Mouse (Mus musculus): ENCODE measurements at regions not wholly inside any gene's neighbourhood (a gene's known extent, or its start where the extent isn't known, plus 50 kb on each side); places are given as distances from the start of the nearest gene placed in this dataset.
A peak's percentile ranks its signal among the peaks of the same experiment; 100 is the strongest.
"Not testable (repeated sequence)": the region's sequence is repeated elsewhere in the genome, so short reads cannot be mapped to it uniquely, and the experiment has no call there.

DNA sequence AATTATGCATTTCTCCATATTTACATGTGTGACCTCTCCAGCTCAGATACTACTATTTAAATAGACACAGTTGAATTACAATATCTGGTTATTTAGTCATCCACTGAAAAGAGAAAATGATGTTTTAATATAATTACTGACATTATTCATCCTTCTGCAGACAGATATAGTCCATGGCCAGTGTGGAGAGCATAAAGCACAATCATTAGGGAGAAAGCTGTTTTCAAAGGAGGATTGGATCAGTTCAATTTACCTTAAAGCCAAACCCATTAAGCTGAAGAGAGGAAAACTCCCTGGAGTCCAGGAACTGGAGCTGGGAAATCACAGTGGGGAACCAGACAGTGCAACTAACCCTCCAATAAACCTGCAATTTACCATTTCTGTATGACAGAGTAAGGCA is 339.8 kb upstream of the Rgs17 start:
- H3K4me2 ChIP-seq (ENCODE audit: low read depth, low read length): no peak overlapping the region
- no peak overlapping the region for H3K9ac ChIP-seq (replicated peaks; ENCODE audit: low read depth, low read length)
- no peaks in the 10 kb centered on the region for H3K4me1 ChIP-seq (ENCODE audit: control insufficient read depth, insufficient read depth, low read length)
- peak; percentile 50 for ATAC-seq (ENCODE audit: low read depth)
- H3K9me3 ChIP-seq (ENCODE audit: control insufficient read depth, low read length): no peaks in the 10 kb centered on the region
- H3K27me3 ChIP-seq (ENCODE audit: control insufficient read depth, insufficient read depth, low read length): no peaks in the 10 kb centered on the region
- no peaks in the 10 kb centered on the region for H3K36me3 ChIP-seq (ENCODE audit: control insufficient read depth, insufficient read depth, low read length)
- H3K27ac ChIP-seq (ENCODE audit: low read depth, low read length): no peak overlapping the region
- no peak overlapping the region for H3K4me3 ChIP-seq (ENCODE audit: low read depth, low read length)

DNA sequence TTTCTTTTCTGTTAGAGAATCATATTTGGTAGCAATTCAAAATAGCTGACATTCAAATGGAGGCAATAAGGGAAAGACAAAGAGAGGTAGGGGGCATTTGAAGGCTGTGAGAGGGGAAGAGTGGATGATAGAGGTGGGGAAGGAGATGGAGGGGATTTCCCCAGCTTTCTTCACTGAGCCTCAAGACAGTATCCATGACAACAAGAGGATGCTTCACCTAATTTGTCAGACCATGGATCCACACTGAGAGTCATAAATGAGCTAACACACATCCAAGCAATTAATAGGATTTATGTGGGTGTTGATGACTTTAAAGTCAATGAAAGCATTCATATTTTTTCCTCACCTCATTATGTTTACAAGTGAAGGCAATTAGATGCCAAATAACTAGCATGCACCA is 343.5 kb upstream of the Rgs17 start:
- H3K9me3 ChIP-seq (ENCODE audit: control insufficient read depth, low read length): no peaks in the 10 kb centered on the region
- no peak overlapping the region for H3K4me3 ChIP-seq (ENCODE audit: low read depth, low read length)
- H3K36me3 ChIP-seq (ENCODE audit: control insufficient read depth, insufficient read depth, low read length): no peaks in the 10 kb centered on the region
- no peak overlapping the region for H3K9ac ChIP-seq (replicated peaks; ENCODE audit: low read depth, low read length)
- no peak overlapping the region for H3K27ac ChIP-seq (ENCODE audit: low read depth, low read length)
- no peaks in the 10 kb centered on the region for H3K4me1 ChIP-seq (ENCODE audit: control insufficient read depth, insufficient read depth, low read length)
- no peaks in the 10 kb centered on the region for H3K27me3 ChIP-seq (ENCODE audit: control insufficient read depth, insufficient read depth, low read length)
- H3K4me2 ChIP-seq (ENCODE audit: low read depth, low read length): no peak overlapping the region
- ATAC-seq (ENCODE audit: low read depth): peak; percentile 75; the same call in 1 of the 2 replicates

DNA sequence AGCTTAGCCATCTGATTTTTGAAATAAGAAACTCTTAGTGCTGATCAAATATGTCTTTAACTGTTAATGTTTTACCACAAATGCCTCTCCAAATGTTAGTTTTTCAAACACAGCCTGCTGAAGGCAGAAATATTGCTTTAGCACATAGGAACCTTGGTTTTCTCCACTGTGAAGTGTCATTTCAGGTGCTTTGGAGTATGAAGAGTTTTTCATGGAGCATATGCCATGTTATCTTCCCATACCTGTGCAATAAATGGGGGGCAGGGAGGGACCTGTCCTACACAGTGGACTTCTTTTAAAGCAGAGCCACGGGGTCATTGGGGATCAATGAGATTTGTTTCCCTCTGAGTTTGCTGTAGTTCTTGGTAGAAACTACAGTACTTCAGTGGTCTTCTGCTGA is 369.2 kb upstream of the Rgs17 start:
- Histone ChIP-seq H3K9me3 (ENCODE audit: control insufficient read depth, low read length) (no peaks in the 10 kb centered on the region), H3K27me3 (ENCODE audit: control insufficient read depth, insufficient read depth, low read length) (no peaks in the 10 kb centered on the region), H3K4me1 (ENCODE audit: control insufficient read depth, insufficient read depth, low read length) (no peaks in the 10 kb centered on the region), H3K9ac (replicated peaks; ENCODE audit: low read depth, low read length) (no peak overlapping the region), H3K27ac (ENCODE audit: low read depth, low read length) (no peak overlapping the region), H3K4me3 (ENCODE audit: low read depth, low read length) (no peak overlapping the region), H3K4me2 (ENCODE audit: low read depth, low read length) (no peak overlapping the region), H3K36me3 (ENCODE audit: control insufficient read depth, insufficient read depth, low read length) (no peaks in the 10 kb centered on the region)
- 85% methylated on average over 1 of the region's 1 CpGs for WGBS
- ATAC-seq (ENCODE audit: low read depth): no peak

DNA sequence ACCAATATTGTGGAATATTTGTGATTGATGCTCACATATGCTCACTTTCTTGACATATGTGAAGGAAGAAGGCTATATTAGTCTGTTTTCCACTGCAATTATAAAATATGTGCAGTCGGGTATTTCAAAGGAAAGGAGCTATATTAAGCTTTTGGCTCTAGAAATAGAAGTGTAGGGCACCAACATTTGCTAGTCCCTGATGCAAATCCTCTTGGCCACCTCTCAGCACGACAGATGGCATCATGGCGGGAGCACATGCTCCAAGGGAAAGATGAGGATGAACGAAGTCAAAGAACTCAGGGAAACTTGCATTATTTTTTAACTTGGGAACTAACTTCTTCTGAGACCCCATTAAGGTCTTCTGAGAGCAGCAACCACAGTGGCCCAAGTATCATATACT is 374.4 kb upstream of the Rgs17 start:
- Histone ChIP-seq H3K27ac (ENCODE audit: low read depth, low read length) (no peak overlapping the region), H3K27me3 (ENCODE audit: control insufficient read depth, insufficient read depth, low read length) (no peaks in the 10 kb centered on the region), H3K9ac (replicated peaks; ENCODE audit: low read depth, low read length) (no peak overlapping the region), H3K4me1 (ENCODE audit: control insufficient read depth, insufficient read depth, low read length) (no peaks in the 10 kb centered on the region), H3K4me3 (ENCODE audit: low read depth, low read length) (no peak overlapping the region), H3K36me3 (ENCODE audit: control insufficient read depth, insufficient read depth, low read length) (no peaks in the 10 kb centered on the region), H3K4me2 (ENCODE audit: low read depth, low read length) (no peak overlapping the region), H3K9me3 (ENCODE audit: control insufficient read depth, low read length) (no peaks in the 10 kb centered on the region)
- 92% methylated on average over 4 of the region's 4 CpGs for WGBS
- no peak for ATAC-seq (ENCODE audit: low read depth)

DNA sequence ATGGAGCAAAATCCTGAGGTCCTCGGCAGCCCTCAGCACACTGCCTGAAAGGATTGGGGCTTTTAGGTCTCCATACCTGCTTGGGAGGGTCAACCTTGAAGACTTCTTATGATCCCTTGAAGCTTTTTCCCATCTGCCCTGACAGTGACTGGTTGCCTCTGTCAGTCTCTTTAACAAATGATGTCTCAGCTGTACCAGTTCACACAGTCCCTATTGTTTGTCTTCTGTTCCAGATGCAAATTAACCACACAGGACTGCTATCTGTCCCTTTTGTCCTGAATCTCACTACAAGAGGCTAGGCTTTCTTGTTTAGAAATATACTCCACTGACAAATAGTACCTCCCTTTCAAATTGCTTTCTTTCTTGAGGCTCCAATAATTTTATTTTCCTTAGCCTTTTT is 375.6 kb upstream of the Rgs17 start:
- Histone ChIP-seq H3K4me2 (ENCODE audit: low read depth, low read length) (no peak overlapping the region), H3K27me3 (ENCODE audit: control insufficient read depth, insufficient read depth, low read length) (no peaks in the 10 kb centered on the region)
- whole genome bisulfite sequencing: 51% methylated on average over 1 of the region's 1 CpGs

DNA sequence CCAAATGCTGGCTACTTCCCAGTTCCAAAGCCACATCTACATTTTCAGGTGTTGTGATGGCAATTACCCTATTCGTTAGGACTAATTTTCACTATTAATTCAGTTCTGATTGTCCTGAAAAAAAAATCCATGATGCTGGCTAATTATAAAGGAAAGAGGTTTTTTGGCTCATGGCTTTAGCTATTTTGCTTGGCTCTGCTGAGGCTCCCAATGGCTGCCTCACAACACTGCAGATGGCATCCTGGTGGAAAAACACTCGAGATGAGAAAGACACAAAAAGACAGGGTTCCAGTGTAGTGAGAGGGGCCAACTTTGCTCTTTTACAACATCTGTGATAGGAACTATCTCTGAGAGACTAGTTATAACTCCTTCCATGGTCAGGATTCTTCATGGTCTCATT is 376.5 kb upstream of the Rgs17 start:
- Histone ChIP-seq H3K4me1 (ENCODE audit: control insufficient read depth, insufficient read depth, low read length) (no peaks in the 10 kb centered on the region), H3K4me3 (ENCODE audit: low read depth, low read length) (no peak overlapping the region), H3K9me3 (ENCODE audit: control insufficient read depth, low read length) (no peaks in the 10 kb centered on the region), H3K36me3 (ENCODE audit: control insufficient read depth, insufficient read depth, low read length) (no peaks in the 10 kb centered on the region), H3K4me2 (ENCODE audit: low read depth, low read length) (no peak overlapping the region), H3K9ac (replicated peaks; ENCODE audit: low read depth, low read length) (no peak overlapping the region), H3K27ac (ENCODE audit: low read depth, low read length) (no peak overlapping the region), H3K27me3 (ENCODE audit: control insufficient read depth, insufficient read depth, low read length) (no peaks in the 10 kb centered on the region)
- 78% methylated on average over 2 of the region's 2 CpGs for WGBS
- ATAC-seq (ENCODE audit: low read depth): no peak

More for the DNA sequence above, 375.6 kb upstream of the Rgs17 start:
- H3K4me1 ChIP-seq (ENCODE audit: control insufficient read depth, insufficient read depth, low read length): no peaks in the 10 kb centered on the region
- no peak overlapping the region for H3K4me3 ChIP-seq (ENCODE audit: low read depth, low read length)
- no peak overlapping the region for H3K27ac ChIP-seq (ENCODE audit: low read depth, low read length)
- H3K9me3 ChIP-seq (ENCODE audit: control insufficient read depth, low read length): no peaks in the 10 kb centered on the region
- H3K36me3 ChIP-seq (ENCODE audit: control insufficient read depth, insufficient read depth, low read length): no peaks in the 10 kb centered on the region
- no peak overlapping the region for H3K9ac ChIP-seq (replicated peaks; ENCODE audit: low read depth, low read length)
- no peak for ATAC-seq (ENCODE audit: low read depth)

DNA sequence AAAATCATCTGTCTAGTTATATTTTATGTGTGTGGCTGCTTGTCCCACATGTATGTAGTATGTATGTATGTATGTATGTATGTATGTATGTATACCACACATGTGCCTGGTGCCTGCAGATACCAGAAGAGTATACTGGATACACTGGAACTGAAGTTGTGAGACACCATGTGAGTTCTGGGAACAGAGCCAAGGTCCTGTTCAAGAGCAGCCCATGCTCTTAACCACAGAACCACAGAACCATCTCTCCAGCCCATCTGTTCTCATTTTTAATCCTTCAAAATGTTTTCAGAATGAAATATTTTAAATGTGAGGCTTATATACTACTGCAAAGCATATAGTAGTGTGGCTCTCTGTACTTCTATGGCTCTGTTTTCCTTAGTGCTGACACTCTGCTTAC is 379.3 kb upstream of the Rgs17 start:
- Histone ChIP-seq H3K36me3 (ENCODE audit: control insufficient read depth, insufficient read depth, low read length) (no peaks in the 10 kb centered on the region), H3K27ac (ENCODE audit: low read depth, low read length) (no peak overlapping the region), H3K4me1 (ENCODE audit: control insufficient read depth, insufficient read depth, low read length) (no peaks in the 10 kb centered on the region), H3K9me3 (ENCODE audit: control insufficient read depth, low read length) (no peaks in the 10 kb centered on the region), H3K4me3 (ENCODE audit: low read depth, low read length) (no peak overlapping the region), H3K4me2 (ENCODE audit: low read depth, low read length) (no peak overlapping the region), H3K9ac (replicated peaks; ENCODE audit: low read depth, low read length) (no peak overlapping the region), H3K27me3 (ENCODE audit: control insufficient read depth, insufficient read depth, low read length) (no peaks in the 10 kb centered on the region)
- no peak for ATAC-seq (ENCODE audit: low read depth)

DNA sequence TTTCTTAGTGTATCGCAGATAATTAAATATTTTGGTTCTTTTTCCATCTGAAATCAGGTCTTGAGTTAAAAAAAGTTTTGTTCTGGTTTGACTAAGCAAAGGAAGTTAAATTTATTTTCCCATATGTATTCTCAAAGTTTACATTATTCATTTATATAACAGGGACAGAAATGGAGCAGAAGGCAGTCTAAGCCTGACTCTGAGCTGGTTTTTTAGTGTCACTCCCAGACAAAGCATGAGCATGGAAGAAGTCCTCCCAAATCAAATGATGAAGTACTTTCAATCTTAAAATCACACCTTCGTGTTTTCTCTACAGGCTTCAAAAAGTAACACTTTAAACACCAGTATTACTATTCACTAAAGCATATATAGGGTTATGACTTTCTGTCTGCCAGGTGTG is 387.2 kb upstream of the Rgs17 start:
- H3K27me3 ChIP-seq (ENCODE audit: control insufficient read depth, insufficient read depth, low read length): no peaks in the 10 kb centered on the region
- H3K9me3 ChIP-seq (ENCODE audit: control insufficient read depth, low read length): no peaks in the 10 kb centered on the region
- no peak overlapping the region for H3K4me3 ChIP-seq (ENCODE audit: low read depth, low read length)
- no peak for ATAC-seq (ENCODE audit: low read depth)
- H3K27ac ChIP-seq (ENCODE audit: low read depth, low read length): no peak overlapping the region
- 88% methylated on average over 2 of the region's 2 CpGs for WGBS
- no peaks in the 10 kb centered on the region for H3K36me3 ChIP-seq (ENCODE audit: control insufficient read depth, insufficient read depth, low read length)
- no peaks in the 10 kb centered on the region for H3K4me1 ChIP-seq (ENCODE audit: control insufficient read depth, insufficient read depth, low read length)
- no peak overlapping the region for H3K4me2 ChIP-seq (ENCODE audit: low read depth, low read length)
- no peak overlapping the region for H3K9ac ChIP-seq (replicated peaks; ENCODE audit: low read depth, low read length)

DNA sequence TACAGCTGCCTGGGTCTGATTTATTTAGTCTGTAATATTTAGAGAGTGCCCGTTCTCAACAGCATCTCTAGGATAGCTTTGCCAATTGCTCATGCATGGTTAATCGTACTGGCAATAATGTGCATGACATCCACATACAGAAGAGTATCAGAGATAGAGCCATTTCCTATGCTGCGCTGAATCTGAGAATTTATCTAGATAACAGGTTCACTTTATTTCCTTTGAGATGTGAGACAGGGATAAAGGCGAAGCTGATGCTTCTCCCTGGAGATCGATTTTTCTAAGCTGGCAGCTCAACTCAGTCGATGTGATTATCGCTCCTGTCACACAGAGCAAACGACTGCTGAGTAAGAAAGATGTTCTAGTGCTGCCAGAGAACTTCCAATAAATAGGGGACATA is 416.7 kb upstream of the Oprm1 start:
- ATAC-seq (ENCODE audit: low read depth): peak; percentile 76
- no peaks in the 10 kb centered on the region for H3K9me3 ChIP-seq (ENCODE audit: control insufficient read depth, low read length)
- H3K4me3 ChIP-seq (ENCODE audit: low read depth, low read length): no peak overlapping the region
- no peaks in the 10 kb centered on the region for H3K4me1 ChIP-seq (ENCODE audit: control insufficient read depth, insufficient read depth, low read length)
- H3K9ac ChIP-seq (replicated peaks; ENCODE audit: low read depth, low read length): no peak overlapping the region
- H3K4me2 ChIP-seq (ENCODE audit: low read depth, low read length): no peak overlapping the region
- no peaks in the 10 kb centered on the region for H3K36me3 ChIP-seq (ENCODE audit: control insufficient read depth, insufficient read depth, low read length)
- H3K27me3 ChIP-seq (ENCODE audit: control insufficient read depth, insufficient read depth, low read length): no peaks in the 10 kb centered on the region
- WGBS: 63% methylated on average over 8 of the region's 8 CpGs
- H3K27ac ChIP-seq (ENCODE audit: low read depth, low read length): no peak overlapping the region

DNA sequence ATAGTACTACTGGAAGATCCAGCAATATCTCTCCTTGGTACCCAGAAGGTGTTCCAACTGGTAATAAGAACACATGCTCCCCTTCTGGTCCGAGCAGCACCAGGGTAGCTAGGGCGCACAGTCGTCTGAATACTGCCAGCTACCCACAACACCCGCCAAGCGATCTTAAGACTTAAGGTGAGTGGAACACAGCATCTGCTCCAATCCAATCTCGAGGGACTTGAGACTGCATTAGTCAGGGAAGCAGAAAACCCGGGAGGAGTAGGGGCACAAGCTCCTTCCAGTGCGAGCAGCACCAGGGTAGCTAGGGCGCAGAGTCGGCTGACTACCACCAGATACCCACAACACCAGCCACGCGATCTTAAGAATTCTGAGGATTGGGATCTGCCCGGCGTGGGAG is 409.1 kb upstream of the Oprm1 start:
- H3K9me3 ChIP-seq (ENCODE audit: control insufficient read depth, low read length); H3K27ac ChIP-seq (ENCODE audit: low read depth, low read length); H3K4me2 ChIP-seq (ENCODE audit: low read depth, low read length); H3K4me1 ChIP-seq (ENCODE audit: control insufficient read depth, insufficient read depth, low read length); H3K9ac ChIP-seq (replicated peaks; ENCODE audit: low read depth, low read length); H3K4me3 ChIP-seq (ENCODE audit: low read depth, low read length); H3K27me3 ChIP-seq (ENCODE audit: control insufficient read depth, insufficient read depth, low read length); ATAC-seq (ENCODE audit: low read depth); H3K36me3 ChIP-seq (ENCODE audit: control insufficient read depth, insufficient read depth, low read length): not testable (repeated sequence)
- 89% methylated on average over 14 of the region's 14 CpGs for WGBS

Data from neural tube, embryonic 14.5 days (tissue).